Mouse (Mus musculus) kidney, postnatal 4 days (tissue): ENCODE data around the gene Lpp.

Experiments
- DNase-seq, 2 experiments: peaks; one replicate each; pipeline ENCODE4 v3.0.0; 2021; ENCODE audit warnings: mixed read lengths in 2 of 2

Lpp gene

DNA sequence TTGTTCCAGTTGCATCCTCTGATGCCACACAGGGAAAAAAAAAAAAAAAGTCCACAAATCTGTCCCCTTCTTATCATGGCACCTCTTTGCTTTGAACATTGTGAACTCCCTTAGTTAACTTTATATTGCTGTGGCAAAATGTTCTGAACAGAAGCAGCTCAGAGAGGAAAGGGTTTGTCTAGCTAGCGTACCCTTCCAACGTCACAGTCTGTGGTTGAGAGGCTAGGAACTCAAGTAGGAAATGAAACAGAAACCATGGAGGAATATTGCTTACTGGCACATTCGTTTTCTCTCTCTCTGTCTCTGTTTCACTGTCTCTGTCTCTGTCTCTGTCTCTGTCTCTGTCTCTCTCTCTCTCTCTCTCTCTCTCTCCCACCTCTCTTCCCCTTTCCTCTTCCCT lies 631.3 kb downstream of the Lpp start:
- DNase-seq: no peak

DNA sequence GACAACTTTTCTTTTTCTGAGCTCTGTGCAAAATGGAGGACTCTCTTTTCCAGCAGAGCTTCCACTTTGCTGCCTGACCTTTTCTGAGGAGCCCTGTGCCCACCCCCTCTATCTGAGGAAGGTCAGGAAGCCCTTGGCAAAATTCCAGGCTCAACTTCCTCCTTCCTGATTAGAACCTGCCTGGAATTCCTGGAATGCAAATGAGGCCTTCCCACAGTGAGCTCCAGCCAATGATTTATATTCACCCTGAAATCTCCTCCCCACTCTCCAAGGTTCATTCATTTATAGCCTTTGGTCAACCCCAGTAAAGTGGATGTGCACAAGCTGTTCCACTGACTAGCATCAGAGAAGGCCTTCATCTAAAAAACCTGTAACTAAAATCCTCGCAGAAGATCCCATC lies 632.9 kb downstream of the Lpp start:
- peak; percentile 56 to 68 for DNase-seq

DNA sequence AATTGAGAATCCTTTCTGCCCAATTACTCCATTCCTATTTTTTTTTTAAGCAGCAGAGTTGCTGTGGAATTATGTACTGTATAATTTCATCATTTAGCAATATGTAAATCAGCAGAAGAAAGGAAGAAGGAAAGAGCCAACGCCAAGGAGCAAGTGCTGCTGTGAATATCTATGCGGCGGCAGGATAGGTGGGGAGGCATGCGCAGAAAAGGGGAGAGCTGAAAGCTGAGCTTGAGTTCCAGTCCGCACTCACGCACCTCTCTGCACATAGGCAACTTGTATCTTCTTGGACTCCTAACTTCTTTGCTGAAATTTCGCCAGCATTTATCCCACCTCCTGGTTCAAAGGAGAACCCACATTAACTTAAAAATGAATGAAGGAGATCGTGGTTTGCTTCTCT lies 636.2 kb downstream of the Lpp start:
- no peak for DNase-seq

DNA sequence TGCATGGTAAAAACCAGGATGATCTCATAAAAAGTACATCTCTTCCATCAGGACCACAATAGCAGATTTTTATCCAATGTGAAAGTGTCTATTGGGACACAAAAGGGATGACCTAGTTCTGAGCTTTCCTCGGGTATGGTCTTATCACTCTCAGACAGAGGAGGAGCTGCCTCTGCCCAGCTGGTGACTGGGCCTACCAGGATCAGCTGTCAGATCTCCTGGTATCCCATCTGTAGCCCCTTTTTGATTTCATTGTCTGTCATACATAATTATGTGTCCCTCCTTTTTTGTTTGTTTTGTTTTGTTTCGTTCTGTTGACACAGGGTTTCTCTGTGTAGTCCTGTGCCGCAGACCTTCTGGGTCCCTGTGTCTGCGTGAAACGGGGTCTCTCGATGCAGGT lies 644.1 kb downstream of the Lpp start:
- no peak for DNase-seq

DNA sequence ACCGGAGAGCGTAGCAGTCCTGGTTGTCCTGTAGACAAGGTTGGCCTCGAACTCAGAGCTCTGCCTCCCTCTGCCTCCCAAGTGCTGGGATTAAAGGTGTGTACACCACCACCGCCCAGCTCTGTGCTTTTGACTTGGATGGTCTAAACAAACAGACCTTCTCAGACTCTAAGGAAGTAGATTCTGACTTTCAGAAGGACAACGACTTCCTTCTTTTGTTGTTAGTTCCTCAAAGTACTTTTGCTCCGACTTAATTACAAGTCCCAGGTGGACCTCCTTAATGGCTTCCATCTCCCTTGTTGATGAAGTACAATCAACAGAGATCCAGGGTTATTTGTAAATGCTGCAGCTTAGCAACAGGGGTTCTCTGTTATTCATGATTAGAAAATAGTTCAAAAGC lies 645.2 kb downstream of the Lpp start:
- no peak for DNase-seq

DNA sequence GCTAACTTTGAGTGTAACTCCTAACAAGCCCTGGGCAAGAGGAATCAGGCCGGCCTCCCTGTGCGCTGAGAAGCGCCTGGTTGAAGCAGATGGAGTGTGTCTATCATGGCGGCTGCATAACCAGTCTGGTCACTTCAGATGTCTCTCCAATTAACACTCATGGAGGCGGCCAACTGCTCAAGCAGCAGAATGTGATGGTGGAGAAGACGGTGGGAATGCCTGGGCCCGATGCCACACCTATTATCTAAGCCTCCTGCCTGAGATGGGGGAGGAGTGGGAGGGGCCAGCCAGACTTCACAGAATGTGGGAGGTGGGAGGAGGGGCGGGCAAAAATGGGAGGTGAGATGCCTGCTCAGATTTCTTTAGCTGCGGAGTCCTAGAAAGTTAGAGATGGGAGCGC lies 646.6 kb downstream of the Lpp start:
- DNase-seq: peak; percentile 67 to 79

DNA sequence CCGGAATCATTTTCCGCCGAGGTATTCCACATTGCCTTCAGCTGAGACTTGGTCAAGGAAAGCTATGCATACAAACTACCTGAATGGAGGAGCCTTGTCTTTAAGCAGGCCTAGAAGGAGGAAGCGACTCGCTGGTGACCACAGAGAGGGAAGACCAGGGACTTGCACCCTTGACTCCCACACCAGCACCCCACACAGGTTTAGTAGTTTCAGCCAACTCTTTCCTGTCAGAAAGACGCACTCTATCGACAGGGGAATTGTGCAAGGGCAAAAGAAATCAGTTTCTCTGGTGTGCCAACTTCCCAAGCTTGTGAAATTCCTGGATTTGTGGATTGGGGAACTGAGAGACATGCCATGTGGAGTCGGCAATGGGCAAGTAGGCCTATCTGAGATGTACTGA lies 647.9 kb downstream of the Lpp start:
- DNase-seq: no peak

DNA sequence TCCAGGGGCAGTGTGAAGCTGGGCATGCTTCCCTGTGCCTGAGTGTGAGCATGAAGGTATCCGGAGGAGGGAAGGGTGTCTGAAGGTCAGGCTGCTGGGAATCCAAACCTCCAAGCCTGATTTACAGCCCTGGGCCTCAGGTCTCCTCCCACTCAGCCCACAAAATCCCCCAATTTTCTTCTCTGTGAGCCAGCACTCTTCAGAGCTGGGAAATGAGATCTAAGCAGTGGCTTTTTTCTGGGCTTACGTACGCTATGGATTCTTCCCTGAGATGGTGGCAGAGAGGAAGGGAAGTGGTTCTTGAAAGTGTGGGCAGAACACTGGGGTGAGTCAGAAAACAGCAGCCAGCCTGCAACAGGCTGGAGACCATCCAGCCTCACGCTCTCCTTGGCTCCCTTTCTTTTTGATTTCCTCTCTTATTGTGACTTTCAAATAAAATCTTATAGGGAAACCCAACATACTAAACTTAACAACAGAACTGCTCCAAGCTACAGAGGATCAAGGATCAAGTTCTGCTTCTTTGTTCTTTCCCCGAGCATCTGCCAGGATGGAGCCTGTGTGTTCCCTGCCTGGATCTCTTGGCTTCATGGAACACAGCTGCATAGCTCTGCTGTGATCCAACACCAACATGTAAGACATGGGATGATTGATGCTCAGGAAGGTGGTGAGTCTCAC lies 648.7 kb downstream of the Lpp start:
- DNase-seq: peak; percentile 28 to 53
